ENCODE assay signal across 10 mouse cellular contexts in genomic region chr7:97345229-97345871, GRCm38 (mm10). TPM values are rescaled to one million over a fixed set of nuclear protein-coding genes. Genes with fewer than 3 reads are reported as not detected.
A peak's percentile ranks its signal among the peaks of the same experiment; 100 is the strongest.
DNase-seq lines count a peak whose midpoint lies in the region; ATAC-seq and TF ChIP-seq lines count a peak whose summit lies in the region.
"Had no signal": no experiment of that assay in that cellular context is flagged by ENCODE, and none has a peak within 500 bp of the region (broad histone marks: within the 10 kb centered on the region; RNA-seq: fewer than 3 reads in every experiment).

No protein-coding gene starts in this region.

- H3K4me3 ChIP-seq in intestine, embryonic 15.5 days (replicated peaks), result no peak overlapping the region
- H3K4me3 ChIP-seq in intestine, postnatal 0 days (ENCODE audit: low read depth, low read length), result no peak overlapping the region
- H3K4me3 ChIP-seq in left cerebral cortex, adult 2 months, result no peak overlapping the region
- H3K4me3 ChIP-seq in stomach, embryonic 16.5 days (replicated peaks; ENCODE audit: low read length), result no peak overlapping the region
- H3K4me3 ChIP-seq: neural tube, embryonic 12.5 days had no signal

- no peaks in the 10 kb centered on the region for H3K9me3 ChIP-seq in intestine, embryonic 15.5 days
- no peaks in the 10 kb centered on the region for H3K9me3 ChIP-seq in intestine, postnatal 0 days (ENCODE audit: control insufficient read depth)
- no peaks in the 10 kb centered on the region for H3K9me3 ChIP-seq in stomach, embryonic 16.5 days (replicated peaks; ENCODE audit: control insufficient read depth, low read length)
- H3K9me3 ChIP-seq: neural tube, embryonic 12.5 days had no signal

- 55% methylated on average over 10 of the region's 10 CpGs for WGBS in intestine, embryonic 15.5 days
- 72% methylated on average over 10 of the region's 10 CpGs for WGBS in intestine, postnatal 0 days
- 34% methylated on average over 10 of the region's 10 CpGs for WGBS in stomach, embryonic 16.5 days

- no peak overlapping the region for H3K4me2 ChIP-seq in intestine, embryonic 15.5 days (replicated peaks)
- H3K4me2 ChIP-seq in intestine, postnatal 0 days (replicated peaks; ENCODE audit: low read depth), result no peak overlapping the region
- no peak overlapping the region for H3K4me2 ChIP-seq in stomach, embryonic 16.5 days (ENCODE audit: low read depth, low read length)
- H3K4me2 ChIP-seq: neural tube, embryonic 12.5 days had no signal

- peak; percentile 74 for DNase-seq in cerebellum, adult 9-10 months
- peak; percentile 57 to 64 for DNase-seq in gastrocnemius, postnatal 36 days
- peak; percentile 62 to 80 for DNase-seq in left cerebral cortex, adult 2 months (ENCODE audit: extremely low spot score in 1 of 2, low spot score in 2 of 2)
- DNase-seq in spleen, postnatal 36 days (ENCODE audit: low spot score in 2 of 2), result no peak
- no peak for DNase-seq in retina, postnatal 1 day

- no peak overlapping the region for H3K9ac ChIP-seq in intestine, embryonic 15.5 days
- H3K9ac ChIP-seq in intestine, postnatal 0 days (ENCODE audit: low read depth, low read length), result no peak overlapping the region
- H3K9ac ChIP-seq in stomach, embryonic 16.5 days (ENCODE audit: low read length), result no peak overlapping the region
- H3K9ac ChIP-seq: neural tube, embryonic 12.5 days had no signal

- intact Hi-C loops in gastrocnemius, postnatal 36 days (cut with DNase I), result no loop called here
- intact Hi-C loops in left cerebral cortex, adult 2 months (cut with DNase I), result loop anchor here (1.0 kb wide), 2 partner anchors 42 to 100 kb away; no protein-coding TSS in a partner anchor

- 0 out of 2 replicates have a peak overlapping the region, but pooled peaks have one; percentile 22 for H3K27ac ChIP-seq in intestine, embryonic 15.5 days
- H3K27ac ChIP-seq in intestine, postnatal 0 days (ENCODE audit: low read depth, low read length), result no peak overlapping the region
- peak overlapping the region; percentile 78 for H3K27ac ChIP-seq in left cerebral cortex, adult 2 months
- peak overlapping the region; percentile 1; the same call in 1 of the 2 replicates for H3K27ac ChIP-seq in stomach, embryonic 16.5 days (ENCODE audit: low read length)
- H3K27ac ChIP-seq: neural tube, embryonic 12.5 days had no signal

- TF ChIP-seq CTCF in intestine, postnatal 0 days (IDR thresholded peaks at IDR 0.05; ENCODE audit: low read depth), result no peak
- no peak for TF ChIP-seq CTCF in left cerebral cortex, adult 2 months (IDR thresholded peaks at IDR 0.05)

- H3K27me3 ChIP-seq in intestine, embryonic 15.5 days (replicated peaks), result no peaks in the 10 kb centered on the region
- no peaks in the 10 kb centered on the region for H3K27me3 ChIP-seq in intestine, postnatal 0 days (replicated peaks; ENCODE audit: control insufficient read depth, insufficient read depth, low read length)
- no peaks in the 10 kb centered on the region for H3K27me3 ChIP-seq in stomach, embryonic 16.5 days (ENCODE audit: control insufficient read depth, insufficient read depth, low read length)
- H3K27me3 ChIP-seq: CH12.LX; neural tube, embryonic 12.5 days had no signal

- H3K36me3 ChIP-seq in intestine, embryonic 15.5 days, result no peaks in the 10 kb centered on the region
- H3K36me3 ChIP-seq in intestine, postnatal 0 days (ENCODE audit: control insufficient read depth, insufficient read depth), result peaks cover 10% of the 10 kb centered on the region; the same call in 1 of the 2 replicates
- H3K36me3 ChIP-seq in stomach, embryonic 16.5 days (ENCODE audit: control insufficient read depth, insufficient read depth, low read length), result no peaks in the 10 kb centered on the region

- no peak for ATAC-seq in intestine, embryonic 15.5 days
- no peak for ATAC-seq in intestine, postnatal 0 days
- ATAC-seq in stomach, embryonic 16.5 days (ENCODE audit: insufficient read depth, low FRiP score), result no peak; the same call in 1 of the 2 replicates

- H3K4me1 ChIP-seq in intestine, embryonic 15.5 days (replicated peaks), result peaks cover 19% of the 10 kb centered on the region
- no peaks in the 10 kb centered on the region; the same call in 1 of the 2 replicates for H3K4me1 ChIP-seq in intestine, postnatal 0 days (replicated peaks; ENCODE audit: control insufficient read depth, insufficient read depth, low read length)
- peaks cover 12% of the 10 kb centered on the region for H3K4me1 ChIP-seq in stomach, embryonic 16.5 days (ENCODE audit: control insufficient read depth, insufficient read depth, low read length)

RNA-seq across cellular contexts. Expression of gene Kctd21, which starts 13.2 kb away (rescaled TPM):
- polyA plus RNA-seq in intestine, embryonic 15.5 days (2015; fragmentation: Nextera tagmentation; extraction: Ambion mirVana), result 3.3 and 3.6 TPM in 2 replicates
- polyA plus RNA-seq in intestine, postnatal 0 days (2015; fragmentation: Nextera tagmentation; extraction: Ambion mirVana), result 1.4 TPM in 2 replicates
- 1 to 10 TPM; 2.6 to 3.1 TPM for total RNA-seq in gastrocnemius, postnatal 36 days (2021)
- 10 to 100 TPM; 12.5 to 14.6 TPM for total RNA-seq in left cerebral cortex, adult 2 months (2021)
- 5.1 and 5.3 TPM in 2 replicates for polyA plus RNA-seq in stomach, embryonic 16.5 days (2015; fragmentation: Nextera tagmentation; extraction: Ambion mirVana)

RNA-seq across cellular contexts. Expression of gene Usp35, which starts 13.5 kb away (rescaled TPM):
- 1.1 and 1.2 TPM in 2 replicates for polyA plus RNA-seq in intestine, embryonic 15.5 days (2015; fragmentation: Nextera tagmentation; extraction: Ambion mirVana)
- polyA plus RNA-seq in intestine, postnatal 0 days (2015; fragmentation: Nextera tagmentation; extraction: Ambion mirVana), result 0.41 and 0.48 TPM in 2 replicates
- under 1 TPM; 0.74 to 0.94 TPM for total RNA-seq in gastrocnemius, postnatal 36 days (2021)
- 10 to 100 TPM; 18.8 to 19.9 TPM for total RNA-seq in left cerebral cortex, adult 2 months (2021)
- polyA plus RNA-seq in stomach, embryonic 16.5 days (2015; fragmentation: Nextera tagmentation; extraction: Ambion mirVana), result 0.95 and 1.5 TPM in 2 replicates

RNA-seq across cellular contexts. Expression of gene Alg8, which starts 26.1 kb away (rescaled TPM):
- polyA plus RNA-seq in intestine, embryonic 15.5 days (2015; fragmentation: Nextera tagmentation; extraction: Ambion mirVana), result 53.7 and 55.4 TPM in 2 replicates
- polyA plus RNA-seq in intestine, postnatal 0 days (2015; fragmentation: Nextera tagmentation; extraction: Ambion mirVana), result 14.5 and 15.7 TPM in 2 replicates
- total RNA-seq in gastrocnemius, postnatal 36 days (2021), result 1 to 10 TPM; 3.0 to 3.4 TPM
- 10 to 100 TPM in 1 of 2 experiments, 1 to 10 TPM in 1; 9.9 to 10.2 TPM for total RNA-seq in left cerebral cortex, adult 2 months (2021)
- 38.5 and 42.5 TPM in 2 replicates for polyA plus RNA-seq in stomach, embryonic 16.5 days (2015; fragmentation: Nextera tagmentation; extraction: Ambion mirVana)

RNA-seq across cellular contexts. Expression of gene Ndufc2, which starts 54.5 kb away (rescaled TPM):
- 372 and 444 TPM in 2 replicates for polyA plus RNA-seq in intestine, embryonic 15.5 days (2015; fragmentation: Nextera tagmentation; extraction: Ambion mirVana)
- 517 and 549 TPM in 2 replicates for polyA plus RNA-seq in intestine, postnatal 0 days (2015; fragmentation: Nextera tagmentation; extraction: Ambion mirVana)
- total RNA-seq in gastrocnemius, postnatal 36 days (2021), result 100 to 1,000 TPM; 297 to 299 TPM
- total RNA-seq in left cerebral cortex, adult 2 months (2021), result 100 to 1,000 TPM; 213 to 230 TPM
- 292 and 373 TPM in 2 replicates for polyA plus RNA-seq in stomach, embryonic 16.5 days (2015; fragmentation: Nextera tagmentation; extraction: Ambion mirVana)

Comparison
In these comparisons a context has a peak if more than half of its experiments do, and no peak if none do; other contexts are left out.
1. DNase-seq: peak in cerebellum, adult 9-10 months (single experiment), gastrocnemius, postnatal 36 days (2 of 2) and left cerebral cortex, adult 2 months (2 of 2); none in spleen, postnatal 36 days (0 of 2) and retina, postnatal 1 day (single experiment).